Mouse (Mus musculus): Measurements from ENCODE around the gene Trpm4. TPM values are rescaled to one million over a fixed set of nuclear protein-coding genes. Genes with fewer than 3 reads are reported as not detected.

The Trpm4 gene
- total and polyA plus RNA-seq, 2 experiments from 2014 or later, result 11.2 to 35.7 TPM

- Histone ChIP-seq H3K9me3 (ENCODE audit: low read length) (no peaks in the 10 kb centered on the region), H3K4me1 (ENCODE audit: insufficient read depth, low read length) (peaks cover 6% of the 10 kb centered on the region), H3K4me2 (ENCODE audit: low read depth, low read length) (peak overlapping the region; percentile 69), H3K9ac (replicated peaks; ENCODE audit: low read length) (peak overlapping the region; percentile 34; the same call in 1 of the 2 replicates), H3K36me3 (ENCODE audit: insufficient read depth, low read length) (no peaks in the 10 kb centered on the region), H3K27me3 (ENCODE audit: insufficient read depth, low read length) (no peaks in the 10 kb centered on the region), H3K27ac (no peak overlapping the region), H3K4me3 (ENCODE audit: low read length) (peak overlapping the region; percentile 35)
- 8% methylated on average over 36 of the region's 39 CpGs for WGBS
- DNase-seq (ENCODE audit: low spot score) (peak; percentile 79), ATAC-seq (peak; percentile 71; the same call in 1 of the 2 replicates)
- peak; percentile 63 for TF ChIP-seq CTCF (IDR thresholded peaks at IDR 0.05; ENCODE audit: low read depth)
Observed at GRCm38 (mm10) chr7:45339410-45340065, 6.0 kb upstream of the Trpm4 start.

GRCm38 (mm10) chr7:45338161-45338911, 4.8 kb upstream of the Trpm4 start:
- no peaks in the 10 kb centered on the region for H3K9me3 ChIP-seq (ENCODE audit: low read length)
- H3K27ac ChIP-seq, result no peak overlapping the region
- no peak for ATAC-seq
- peaks cover 6% of the 10 kb centered on the region for H3K4me1 ChIP-seq (ENCODE audit: insufficient read depth, low read length)
- H3K9ac ChIP-seq (replicated peaks; ENCODE audit: low read length), result no peak overlapping the region
- H3K4me3 ChIP-seq (ENCODE audit: low read length), result no peak overlapping the region
- H3K36me3 ChIP-seq (ENCODE audit: insufficient read depth, low read length), result no peaks in the 10 kb centered on the region
- H3K4me2 ChIP-seq (ENCODE audit: low read depth, low read length), result 0 out of 2 replicates have a peak overlapping the region, but pooled peaks have one; percentile 69
- 10% methylated on average over 14 of the region's 14 CpGs for whole genome bisulfite sequencing
- H3K27me3 ChIP-seq (ENCODE audit: insufficient read depth, low read length), result no peaks in the 10 kb centered on the region
- DNase-seq (ENCODE audit: low spot score), result no peak
- no peak for TF ChIP-seq CTCF (IDR thresholded peaks at IDR 0.05; ENCODE audit: low read depth)

GRCm38 (mm10) chr7:45337469-45337868, 3.9 kb upstream of the Trpm4 start:
- Histone ChIP-seq H3K27me3 (ENCODE audit: insufficient read depth, low read length) (no peaks in the 10 kb centered on the region), H3K9ac (replicated peaks; ENCODE audit: low read length) (no peak overlapping the region), H3K36me3 (ENCODE audit: insufficient read depth, low read length) (no peaks in the 10 kb centered on the region), H3K9me3 (ENCODE audit: low read length) (no peaks in the 10 kb centered on the region), H3K4me3 (ENCODE audit: low read length) (no peak overlapping the region), H3K4me2 (ENCODE audit: low read depth, low read length) (no peak overlapping the region), H3K27ac (no peak overlapping the region), H3K4me1 (ENCODE audit: insufficient read depth, low read length) (peaks cover 7% of the 10 kb centered on the region)
- no peak for TF ChIP-seq CTCF (IDR thresholded peaks at IDR 0.05; ENCODE audit: low read depth)
- no peak for ATAC-seq
- no peak for DNase-seq (ENCODE audit: low spot score)
- WGBS, result 15% methylated on average over 4 of the region's 4 CpGs

GRCm38 (mm10) chr7:45336319-45336718, 2.7 kb upstream of the Trpm4 start:
- Histone ChIP-seq H3K9me3 (ENCODE audit: low read length) (no peaks in the 10 kb centered on the region), H3K4me1 (ENCODE audit: insufficient read depth, low read length) (peaks cover 11% of the 10 kb centered on the region), H3K9ac (replicated peaks; ENCODE audit: low read length) (no peak overlapping the region), H3K27me3 (ENCODE audit: insufficient read depth, low read length) (no peaks in the 10 kb centered on the region), H3K4me3 (ENCODE audit: low read length) (no peak overlapping the region), H3K36me3 (ENCODE audit: insufficient read depth, low read length) (no peaks in the 10 kb centered on the region), H3K4me2 (ENCODE audit: low read depth, low read length) (no peak overlapping the region), H3K27ac (no peak overlapping the region)
- 92% methylated on average over 4 of the region's 4 CpGs for WGBS
- ATAC-seq (no peak), DNase-seq (ENCODE audit: low spot score) (no peak)
- TF ChIP-seq CTCF (IDR thresholded peaks at IDR 0.05; ENCODE audit: low read depth), result no peak

GRCm38 (mm10) chr7:45335056-45335455, 1.5 kb upstream of the Trpm4 start, which contains the start of gene Hrc:
Gene Hrc, plus strand, starts transcription at chr7:45335290.
- Histone ChIP-seq H3K4me2 (ENCODE audit: low read depth, low read length) (peak within 1 kb of the TSS; percentile 93), H3K27me3 (ENCODE audit: insufficient read depth, low read length) (no peaks in the 10 kb centered on the region), H3K9me3 (ENCODE audit: low read length) (no peaks in the 10 kb centered on the region), H3K36me3 (ENCODE audit: insufficient read depth, low read length) (no peaks in the 10 kb centered on the region), H3K4me1 (ENCODE audit: insufficient read depth, low read length) (peaks cover 11% of the 10 kb centered on the region), H3K27ac (no peak within 1 kb of the TSS), H3K9ac (replicated peaks; ENCODE audit: low read length) (no peak within 1 kb of the TSS), H3K4me3 (ENCODE audit: low read length) (no peak within 1 kb of the TSS)
- 31% methylated on average over 5 of the region's 5 CpGs for WGBS
- ATAC-seq (no peak), DNase-seq (ENCODE audit: low spot score) (no peak)
- TF ChIP-seq CTCF (IDR thresholded peaks at IDR 0.05; ENCODE audit: low read depth), result no peak

GRCm38 (mm10) chr7:45334605-45335004, 1.0 kb upstream of the Trpm4 start:
- TF ChIP-seq CTCF (IDR thresholded peaks at IDR 0.05; ENCODE audit: low read depth), result no peak
- H3K9me3 ChIP-seq (ENCODE audit: low read length), result no peaks in the 10 kb centered on the region
- H3K4me1 ChIP-seq (ENCODE audit: insufficient read depth, low read length), result peaks cover 11% of the 10 kb centered on the region
- ATAC-seq (no peak), DNase-seq (ENCODE audit: low spot score) (no peak)
- no peaks in the 10 kb centered on the region for H3K36me3 ChIP-seq (ENCODE audit: insufficient read depth, low read length)
- 30% methylated on average over 3 of the region's 3 CpGs for WGBS
- H3K27ac ChIP-seq, result no peak overlapping the region
- no peak overlapping the region for H3K4me3 ChIP-seq (ENCODE audit: low read length)
- no peaks in the 10 kb centered on the region for H3K27me3 ChIP-seq (ENCODE audit: insufficient read depth, low read length)
- H3K4me2 ChIP-seq (ENCODE audit: low read depth, low read length), result no peak overlapping the region
- H3K9ac ChIP-seq (replicated peaks; ENCODE audit: low read length), result no peak overlapping the region
